Mouse (Mus musculus) C2C12 (cell line): Measurements from ENCODE around the gene Spns2. TPM values are rescaled to one million over a fixed set of nuclear protein-coding genes. Genes with fewer than 3 reads are reported as not detected.

Experiments used
- H3K27me3 ChIP-seq: one replicate; pipeline ENCODE4 v1.6.1; 2011; ENCODE audit not compliant: control insufficient read depth, insufficient read depth, insufficient read length
- H3K36me3 ChIP-seq: one replicate; pipeline ENCODE4 v1.6.1; 2011; ENCODE audit not compliant: control insufficient read depth, insufficient read depth
- H3K4me3 ChIP-seq: one replicate; pipeline ENCODE4 v1.5.1; 2011; ENCODE audit warnings: mild to moderate bottlenecking, control low read depth; ENCODE audit not compliant: poor library complexity, insufficient read depth, severe bottlenecking
- H3K79me2 ChIP-seq: one replicate; pipeline ENCODE4 v1.6.1; 2011; ENCODE audit not compliant: control insufficient read depth, insufficient read depth
- H3K79me3 ChIP-seq: one replicate; pipeline ENCODE4 v1.6.1; 2011; ENCODE audit warnings: low read depth, control low read depth
- H3ac ChIP-seq: one replicate; pipeline ENCODE3; 2011; ENCODE audit warnings: low read depth; ENCODE audit not compliant: control insufficient read depth, insufficient read length
- CEBPB ChIP-seq: IDR thresholded peaks from one replicate; pipeline ENCODE4 v1.6.1; 2011; ENCODE audit warnings: low read depth, mild to moderate bottlenecking, control low read depth, moderate library complexity
- CTCF ChIP-seq: IDR thresholded peaks from one replicate; pipeline ENCODE4 v1.5.1; 2011; ENCODE audit not compliant: control insufficient read depth, insufficient read depth, insufficient read length
- FOSL1 ChIP-seq: IDR thresholded peaks from one replicate; pipeline ENCODE4 v1.8.0; 2011; ENCODE audit warnings: mild to moderate bottlenecking, low read length; ENCODE audit not compliant: poor library complexity, insufficient read depth, severe bottlenecking
- MAX ChIP-seq: IDR thresholded peaks from one replicate; pipeline ENCODE4 v1.6.1; 2011; ENCODE audit warnings: mild to moderate bottlenecking, control low read depth
- MYOD1 ChIP-seq: IDR thresholded peaks from one replicate; pipeline ENCODE4 v1.6.1; 2011; ENCODE audit warnings: low read depth; ENCODE audit not compliant: control insufficient read depth, insufficient read length
- MYOG ChIP-seq: IDR thresholded peaks from one replicate; pipeline ENCODE4 v1.6.1; 2011; ENCODE audit not compliant: control insufficient read depth, insufficient read length; ENCODE audit errors: extremely low read depth
- USF1 ChIP-seq: IDR thresholded peaks from one replicate; pipeline ENCODE4 v1.6.1; 2011; ENCODE audit warnings: low read depth, mild to moderate bottlenecking, control low read depth, moderate library complexity
- polyA plus RNA-seq: library from polyadenylated mRNA; unstranded; fragments of >200 nt; fragmentation: generic; extraction: Trizol; gene quantifications from one replicate; pipeline ENCODE4 v1.2.1, GENCODE M21; 2012; ENCODE audit warnings: missing spikeins

The Spns2 gene
- polyA plus RNA-seq, 1 experiment, result 0.37 TPM

GRCm38 (mm10) chr11:72496775-72497174, 7.1 kb upstream of the Spns2 start:
- H3K79me3 ChIP-seq, result no peaks in the 10 kb centered on the region
- TF ChIP-seq CTCF (no peak), MYOG (no peak), CEBPB (no peak), FOSL1 (no peak)
- H3K27me3 ChIP-seq, result peaks cover 5% of the 10 kb centered on the region
- H3K79me2 ChIP-seq, result no peaks in the 10 kb centered on the region
- no peaks in the 10 kb centered on the region for H3K36me3 ChIP-seq
- H3K4me3 ChIP-seq, result no peak overlapping the region
- H3ac ChIP-seq, result no peak overlapping the region

GRCm38 (mm10) chr11:72496066-72496465, 6.4 kb upstream of the Spns2 start:
- H3ac ChIP-seq, result no peak overlapping the region
- no peak for TF ChIP-seq USF1
- TF ChIP-seq MAX, result no peak
- no peak for TF ChIP-seq CTCF
- no peak for TF ChIP-seq MYOG
- TF ChIP-seq FOSL1, result no peak
- no peak for TF ChIP-seq MYOD1
- TF ChIP-seq CEBPB, result no peak
- no peaks in the 10 kb centered on the region for H3K79me3 ChIP-seq
- H3K27me3 ChIP-seq, result peaks cover 5% of the 10 kb centered on the region
- H3K4me3 ChIP-seq, result no peak overlapping the region
- H3K36me3 ChIP-seq, result no peaks in the 10 kb centered on the region
- H3K79me2 ChIP-seq, result no peaks in the 10 kb centered on the region

- TF ChIP-seq MYOG (no peak), MAX (no peak), CTCF (no peak), MYOD1 (no peak), CEBPB (no peak), FOSL1 (no peak), USF1 (no peak)
- no peaks in the 10 kb centered on the region for H3K36me3 ChIP-seq
- H3K4me3 ChIP-seq, result no peak overlapping the region
- no peaks in the 10 kb centered on the region for H3K79me2 ChIP-seq
- peaks cover 7% of the 10 kb centered on the region for H3K27me3 ChIP-seq
- no peaks in the 10 kb centered on the region for H3K79me3 ChIP-seq
- no peak overlapping the region for H3ac ChIP-seq
These were observed 4.6 kb upstream of the Spns2 start for GRCm38 (mm10) chr11:72494046-72494988.

GRCm38 (mm10) chr11:72491130-72491960, 1.6 kb upstream of the Spns2 start:
- Histone ChIP-seq H3ac (no peak overlapping the region), H3K4me3 (no peak overlapping the region), H3K79me2 (no peaks in the 10 kb centered on the region), H3K79me3 (no peaks in the 10 kb centered on the region), H3K36me3 (no peaks in the 10 kb centered on the region), H3K27me3 (peaks cover 20% of the 10 kb centered on the region)
- TF ChIP-seq FOSL1, result peak; percentile 29
- no peak for TF ChIP-seq MAX
- no peak for TF ChIP-seq USF1

GRCm38 (mm10) chr11:72489397-72489796, 307 bp downstream of the Spns2 start:
- Histone ChIP-seq H3K4me3 (no peak overlapping the region), H3ac (peak overlapping the region; percentile 14), H3K36me3 (no peaks in the 10 kb centered on the region), H3K79me2 (no peaks in the 10 kb centered on the region), H3K79me3 (no peaks in the 10 kb centered on the region), H3K27me3 (peaks cover 36% of the 10 kb centered on the region)
- TF ChIP-seq FOSL1 (no peak), MYOD1 (no peak), CEBPB (no peak), MAX (no peak), USF1 (no peak), CTCF (no peak), MYOG (no peak)
